Mouse (Mus musculus) spleen, postnatal 4 days (tissue): ENCODE measurements around the gene Ctc1.
A peak's percentile ranks its signal among the peaks of the same experiment; 100 is the strongest.
"Not testable (repeated sequence)": the region's sequence is repeated elsewhere in the genome, so short reads cannot be mapped to it uniquely, and the experiment has no call there.

Source experiments
- DNase-seq, 2 experiments: peaks; one replicate each; pipeline ENCODE4 v3.0.0; 2022; ENCODE audit warnings: low spot score in 2 of 2

Gene Ctc1

DNA sequence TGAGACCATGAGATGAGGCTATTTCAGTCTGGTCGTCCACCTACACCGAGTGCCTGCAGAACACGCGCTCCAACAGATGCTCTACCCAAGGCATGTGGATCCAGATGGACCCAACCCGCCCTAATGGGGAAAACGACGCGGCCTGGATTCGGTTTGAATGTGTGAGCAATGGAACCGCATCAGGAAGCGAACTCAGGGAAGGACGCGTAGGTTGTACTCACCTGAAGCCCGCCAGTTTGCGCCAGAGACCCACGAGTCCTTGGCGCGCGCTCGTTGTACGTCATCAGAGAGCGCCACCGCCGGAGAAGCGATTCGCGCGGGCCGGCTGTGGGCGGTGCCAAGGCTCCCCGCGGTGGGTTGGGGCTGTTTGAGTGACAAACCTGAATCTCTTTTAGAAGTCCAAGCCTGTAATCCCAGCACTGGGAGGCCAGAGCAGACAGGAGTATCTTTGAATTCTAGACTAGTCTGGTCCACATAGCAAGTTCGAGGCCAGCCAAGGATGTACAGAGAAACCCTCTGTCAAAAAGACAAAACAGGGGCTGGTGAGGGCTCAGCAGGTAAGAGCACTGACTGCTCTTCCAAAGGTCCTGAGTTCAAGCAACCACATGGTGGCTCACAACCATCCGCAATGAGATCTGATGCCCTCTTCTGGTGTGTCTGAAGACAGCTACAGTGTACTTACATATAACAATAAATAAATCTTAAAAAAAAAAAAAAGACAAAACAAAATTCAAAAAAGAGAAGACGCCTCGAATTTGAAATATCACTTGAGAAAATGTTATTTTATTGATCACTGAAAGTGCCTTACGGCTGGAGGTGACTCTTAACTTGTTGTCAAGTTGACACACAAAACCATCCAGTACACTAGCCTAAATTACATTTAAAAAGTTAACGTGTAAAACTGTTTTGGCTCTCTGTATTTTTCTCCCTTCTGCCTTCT, 7.3 kb upstream of the Ctc1 start, which contains the start of gene Pfas:
Gene Pfas, minus strand, starts transcription at position 279 of the 940 bp plus-strand sequence.
- DNase-seq, result peak; percentile 93 to 97

GRCm38 (mm10) chr11:69009508-69009907, 6.2 kb upstream of the Ctc1 start:
- DNase-seq, result no peak

DNA sequence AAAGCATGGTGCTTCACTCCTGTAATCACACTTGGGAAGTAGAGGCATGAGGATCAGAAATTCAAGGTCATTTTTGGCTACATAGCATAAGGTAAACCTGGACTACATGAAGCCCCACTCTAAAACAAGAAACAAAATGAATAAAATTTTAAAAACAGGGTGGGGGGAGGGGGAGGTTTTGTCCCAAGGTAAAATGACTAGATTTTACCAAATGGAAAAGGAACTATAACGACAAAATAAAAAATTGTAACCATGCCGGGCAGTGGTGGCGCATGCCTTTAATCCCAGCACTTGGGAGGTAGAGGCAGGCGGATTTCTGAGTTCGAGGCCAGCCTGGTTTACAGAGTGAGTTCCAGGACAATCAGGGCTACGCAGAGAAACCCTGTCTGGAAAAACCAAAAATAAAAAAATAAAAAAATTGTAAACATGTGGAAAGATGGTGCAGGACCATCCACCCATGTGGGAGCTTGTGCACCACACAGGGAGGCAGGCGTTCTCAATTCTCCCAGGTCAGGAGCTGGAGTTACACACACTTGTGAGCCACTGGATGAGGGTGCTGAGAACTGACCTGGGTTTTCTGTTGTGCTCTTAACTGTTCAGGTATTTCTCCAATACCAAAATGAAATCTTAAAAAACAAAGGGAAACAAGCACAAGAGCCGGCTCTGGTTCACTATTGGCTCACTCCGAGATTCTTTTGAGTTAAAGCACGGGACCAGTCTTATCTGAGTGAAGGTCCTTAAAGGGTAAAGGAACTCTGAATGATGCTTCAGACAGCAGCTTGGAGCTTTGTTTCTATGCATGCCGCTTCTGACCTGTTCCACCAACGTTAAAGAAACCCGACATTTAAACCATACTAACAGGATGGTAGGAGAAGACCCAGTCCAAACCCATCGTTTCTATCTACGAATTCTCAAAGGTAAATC, 5.0 kb upstream of the Ctc1 start:
- DNase-seq, result no peak

GRCm38 (mm10) chr11:69011445-69011844, 4.3 kb upstream of the Ctc1 start:
- DNase-seq, result not testable (repeated sequence)

DNA sequence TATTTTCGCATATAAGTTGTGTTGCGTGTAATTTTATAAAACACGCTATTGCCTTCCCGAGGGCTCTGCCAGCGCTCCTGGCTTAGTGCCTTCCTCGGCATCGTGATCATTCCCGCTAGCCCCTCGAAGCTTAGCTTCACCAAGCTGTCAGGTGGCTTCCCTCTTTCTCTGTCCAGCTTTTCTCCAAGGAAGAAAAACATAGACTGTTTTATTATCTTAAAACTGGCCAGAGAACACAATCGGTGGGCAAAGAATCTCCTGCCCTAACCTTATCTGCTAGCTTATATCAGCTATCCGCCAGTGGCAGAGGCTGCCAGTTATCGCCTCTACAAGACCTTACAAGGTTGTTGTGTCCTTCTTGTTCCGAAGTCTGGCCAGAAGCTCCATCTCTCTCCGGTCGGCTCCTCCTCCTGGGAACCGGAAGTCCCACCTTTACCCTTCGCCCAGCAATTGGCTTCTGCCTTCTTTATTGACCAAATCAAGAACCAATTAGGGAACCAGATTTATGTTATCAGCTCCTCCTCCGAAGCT, 3.6 kb upstream of the Ctc1 start:
- DNase-seq, result peak; percentile 87 to 89

DNA sequence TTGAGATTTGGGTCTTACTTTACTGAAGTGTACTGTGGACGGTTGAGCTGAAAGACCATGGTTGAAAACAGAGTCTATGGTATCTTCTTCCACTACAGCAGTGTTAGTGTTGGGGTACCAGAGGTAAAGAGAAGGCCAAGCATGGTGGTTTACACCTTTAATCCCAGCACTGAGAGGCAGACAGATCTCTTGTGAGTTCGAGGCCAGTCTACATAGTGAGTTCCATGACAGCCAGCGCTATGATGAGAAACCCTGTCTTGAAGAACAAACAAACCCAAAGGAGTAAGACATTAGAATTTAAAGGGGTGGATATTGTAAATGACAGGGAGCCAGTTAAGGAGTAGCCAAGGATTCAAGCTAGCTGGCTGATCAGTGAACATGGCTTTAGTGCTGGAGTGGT, 1.0 kb downstream of the Ctc1 start:
- no peak for DNase-seq

GRCm38 (mm10) chr11:69020691-69021090, 5.0 kb downstream of the Ctc1 start:
- no peak for DNase-seq

DNA sequence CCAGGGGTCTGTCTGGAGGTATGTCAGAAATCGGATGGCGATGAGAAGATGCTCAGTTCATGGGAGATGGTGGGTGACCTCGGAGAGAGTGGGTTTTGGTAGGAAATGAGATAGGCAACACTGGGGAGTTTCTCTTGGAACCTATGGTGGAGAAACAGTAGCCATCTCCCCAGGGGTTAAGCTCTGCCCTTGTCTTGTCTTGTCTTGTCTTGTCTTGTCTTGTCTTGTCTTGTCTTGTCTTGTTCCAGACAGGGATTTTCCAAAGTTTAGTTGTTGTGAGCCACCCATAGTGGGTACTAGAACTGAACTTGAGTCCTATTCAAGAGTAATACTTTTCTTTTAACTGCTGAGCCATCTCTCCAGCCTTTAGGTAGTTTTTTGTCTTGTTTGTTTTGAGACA, 10.9 kb downstream of the Ctc1 start:
- DNase-seq, result no peak

GRCm38 (mm10) chr11:69028805-69029204, 13.1 kb downstream of the Ctc1 start:
- DNase-seq, result no peak

DNA sequence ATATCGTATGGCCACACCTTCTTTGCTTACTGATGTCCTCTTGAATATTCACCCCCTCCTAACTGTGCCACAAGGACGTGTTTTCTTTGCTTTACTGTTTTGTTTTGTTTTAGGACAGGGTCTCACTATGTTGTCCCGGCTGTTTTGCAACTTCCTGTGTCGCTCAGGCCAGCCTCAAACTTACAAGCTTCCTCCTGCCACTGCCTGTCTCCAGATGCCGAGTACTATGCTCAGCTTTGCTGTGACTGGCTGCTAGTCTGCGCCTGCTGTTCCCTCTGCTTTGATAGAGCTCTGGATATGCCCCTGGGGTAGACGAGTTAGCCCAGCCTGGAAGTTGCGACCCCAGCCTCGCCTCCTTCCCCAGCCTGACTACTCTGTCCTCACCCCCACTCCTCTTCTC, 17.8 kb downstream of the Ctc1 start:
- DNase-seq, result no peak

DNA sequence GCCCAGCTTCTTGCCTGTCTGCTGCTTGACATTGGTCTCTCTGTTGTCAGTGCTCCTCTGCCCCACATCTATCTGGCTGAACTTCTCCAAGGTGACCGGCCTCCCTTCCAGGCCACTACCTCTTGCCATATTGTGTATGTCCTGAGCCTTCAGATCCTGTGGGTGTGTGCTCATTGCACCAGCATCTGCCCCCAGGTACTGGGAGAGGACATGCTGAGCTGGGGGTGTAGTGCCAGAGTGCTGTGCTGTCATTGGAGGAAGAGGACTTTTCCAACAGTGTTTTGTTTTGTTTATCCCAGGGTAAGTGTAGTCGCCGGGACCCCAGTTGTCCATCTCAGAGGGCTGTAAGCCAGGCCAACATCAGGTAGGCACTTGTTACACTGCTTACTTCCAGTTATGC, 18.9 kb downstream of the Ctc1 start:
- no peak for DNase-seq

- peak in 1 of 2 experiments; percentile 65 for DNase-seq
Measured at GRCm38 (mm10) chr11:69035411-69035810, 19.7 kb downstream of the Ctc1 start.

DNA sequence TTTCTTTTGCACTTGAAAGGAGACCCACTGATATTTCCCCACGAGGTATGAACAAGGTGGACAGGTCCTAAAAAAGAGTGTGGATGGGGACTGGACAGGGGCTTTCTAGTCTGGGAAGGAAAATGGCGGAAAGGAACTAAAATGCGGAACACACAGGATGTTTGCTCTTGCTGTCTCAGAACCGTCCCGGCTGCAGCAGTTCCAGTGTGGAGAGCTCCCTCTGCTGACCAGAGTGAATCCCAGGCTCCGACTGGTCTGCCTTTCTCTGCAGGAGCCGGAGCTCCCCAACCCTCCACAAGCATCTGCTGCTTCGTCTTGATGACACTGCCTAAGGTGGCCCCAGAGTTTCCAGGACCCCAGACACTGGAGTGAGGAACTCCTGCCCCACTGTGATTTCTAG, 20.1 kb downstream of the Ctc1 start:
- DNase-seq, result peak; percentile 86 to 90

DNA sequence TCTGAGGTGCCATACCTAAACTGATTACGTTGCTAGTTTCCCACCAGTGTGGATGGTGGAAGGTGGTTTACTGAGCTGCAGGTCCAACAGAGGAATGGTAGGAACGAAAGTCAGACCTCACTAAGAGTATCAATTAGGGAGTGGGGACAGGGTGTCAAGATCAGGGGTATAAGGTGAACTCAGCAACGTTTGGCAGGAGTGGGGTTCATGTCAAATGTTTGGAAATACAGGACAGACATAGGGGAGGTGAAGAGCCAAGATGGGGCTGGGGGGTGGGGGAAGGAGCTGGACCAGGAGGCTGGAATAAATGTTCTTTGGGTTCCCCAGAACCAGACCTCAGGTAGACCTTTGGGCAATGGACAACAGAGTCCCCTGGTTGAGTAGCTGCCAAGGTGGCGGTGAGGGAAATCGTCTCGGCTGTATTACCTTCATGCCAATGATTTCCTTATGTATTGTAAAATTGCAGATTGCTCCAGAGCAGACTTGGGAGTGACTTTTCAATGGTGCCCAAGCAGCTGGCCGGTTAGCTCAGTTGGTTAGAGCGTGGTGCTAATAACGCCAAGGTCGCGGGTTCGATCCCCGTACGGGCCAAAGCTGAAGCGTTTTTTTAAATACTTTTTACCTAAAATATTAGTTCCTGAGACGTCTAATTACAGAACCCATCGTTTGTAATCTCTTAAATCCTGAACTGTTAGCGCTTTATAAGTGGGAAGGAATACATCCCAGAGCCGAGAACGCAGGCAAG, 20.9 kb downstream of the Ctc1 start:
- peak; percentile 85 to 93 for DNase-seq

- DNase-seq, result peak; percentile 82 to 89
Measured at GRCm38 (mm10) chr11:69037231-69038061, 21.7 kb downstream of the Ctc1 start.

DNA sequence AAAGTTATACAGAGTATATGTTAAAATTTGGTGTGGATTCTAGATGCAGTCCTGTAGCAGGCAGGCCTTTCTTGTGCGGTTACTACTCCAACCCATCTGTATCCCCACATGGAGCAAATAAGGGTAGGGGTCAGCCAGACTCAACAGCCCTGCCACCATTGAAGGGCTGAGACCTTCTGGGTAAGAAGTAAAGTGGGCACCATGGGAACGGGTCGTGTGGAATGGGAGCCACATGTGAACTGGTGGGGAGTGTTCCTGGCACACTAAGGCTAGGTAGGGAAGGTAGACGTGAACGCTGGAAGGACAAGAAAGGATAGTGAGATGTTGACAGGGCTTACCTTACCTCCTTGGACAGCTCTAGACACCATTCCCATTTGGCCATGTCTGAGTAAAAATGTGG, 22.5 kb downstream of the Ctc1 start:
- peak in 1 of 2 experiments; percentile 61 for DNase-seq

- DNase-seq, result peak; percentile 86 to 92
Measured at GRCm38 (mm10) chr11:69045531-69046394, 30.1 kb downstream of the Ctc1 start, which contains the start of gene Aurkb. TSS of gene Aurkb (plus strand) at chr11:69045647.

DNA sequence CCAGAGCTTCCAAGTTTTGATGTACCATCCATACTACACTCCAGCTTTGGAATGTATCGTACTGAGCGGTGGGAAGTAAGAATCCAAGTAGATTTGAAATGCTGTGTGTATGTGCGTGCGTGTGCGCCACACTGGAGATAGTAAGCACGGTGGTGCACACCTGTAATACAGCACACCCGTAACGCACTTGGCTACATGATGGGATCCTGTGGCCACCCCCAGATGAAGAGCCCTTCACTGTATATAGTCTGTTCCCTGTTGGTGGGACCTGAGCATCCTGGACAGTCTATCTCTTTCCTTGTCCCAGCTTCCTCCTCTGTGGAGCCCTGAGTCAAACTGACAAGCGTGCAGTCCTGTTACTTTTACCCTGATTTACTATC, 30.7 kb downstream of the Ctc1 start:
- peak in 1 of 2 experiments; percentile 63 for DNase-seq

DNA sequence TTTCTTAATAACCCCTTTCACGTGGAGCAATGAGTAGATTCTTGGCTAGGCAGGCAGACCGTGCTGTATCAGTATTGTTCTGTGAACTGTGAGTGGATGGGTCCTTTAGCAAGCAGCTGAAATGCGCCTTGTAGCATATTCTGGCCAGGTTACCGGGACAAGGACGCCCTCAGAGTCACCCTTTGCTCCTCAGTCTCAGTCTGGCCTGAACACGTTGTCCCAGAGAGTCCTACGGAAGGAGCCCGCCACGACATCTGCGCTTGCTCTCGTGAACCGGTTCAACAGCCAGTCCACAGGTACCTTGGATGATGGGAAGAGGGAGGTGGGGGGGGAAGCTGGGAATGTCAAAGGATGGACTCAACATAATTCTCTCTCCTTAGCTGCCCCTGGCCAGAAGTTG, 31.9 kb downstream of the Ctc1 start:
- peak in 1 of 2 experiments; percentile 60 for DNase-seq
